Mouse (Mus musculus): ENCODE measurements around the gene Ankk1. TPM values are rescaled to one million over a fixed set of nuclear protein-coding genes. Genes with fewer than 3 reads are reported as not detected.

The Ankk1 gene
- polyA plus RNA-seq, 1 experiment from 2014 or later: 0.08 TPM

Other genes with a start within 250 kb of the Ankk1 start
- gene Gm4894, start 176.5 kb downstream of the Ankk1 start, polyA plus RNA-seq (2015; fragmentation: Nextera tagmentation; extraction: Ambion mirVana): 0.14 and 1.2 TPM in 2 replicates
- 0.05 TPM in 1 of 2 replicates, not detected in the other for gene Drd2, start 86.4 kb downstream of the Ankk1 start, polyA plus RNA-seq (2015; fragmentation: Nextera tagmentation; extraction: Ambion mirVana)
- gene Ttc12, start 59.2 kb upstream of the Ankk1 start, polyA plus RNA-seq (2015; fragmentation: Nextera tagmentation; extraction: Ambion mirVana): 2.1 and 2.8 TPM in 2 replicates